Comparison of ENCODE assay signal across 19 mouse cellular contexts in the genomic region with DNA sequence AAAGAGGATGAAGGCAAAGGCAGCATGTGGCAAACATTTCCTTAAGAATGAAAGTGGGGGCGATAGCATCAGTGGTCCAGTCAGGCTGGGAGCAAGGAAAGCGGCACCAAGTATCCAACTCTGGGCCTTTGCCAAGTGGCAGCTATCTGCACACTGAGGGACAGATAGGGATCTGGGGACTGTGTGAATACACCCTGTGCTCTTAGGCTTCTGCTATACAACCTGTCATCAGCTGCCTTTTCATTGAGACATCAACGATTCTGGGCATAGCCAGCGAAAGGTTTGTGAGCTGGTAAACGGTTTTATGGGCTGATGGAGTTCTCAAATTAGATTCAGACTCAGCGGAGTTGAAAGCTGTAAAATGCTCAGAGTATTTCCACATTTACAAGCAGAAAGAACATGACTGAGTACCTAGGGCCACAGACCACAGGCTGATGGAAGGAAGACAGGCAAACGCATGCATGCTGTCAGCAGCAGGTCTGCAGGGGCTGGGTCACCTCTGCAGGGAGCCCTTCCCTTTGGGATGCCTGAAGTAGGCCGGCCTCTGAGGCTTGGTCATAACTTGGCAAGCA.
DNase-seq lines count a peak whose midpoint lies in the region; ATAC-seq and TF ChIP-seq lines count a peak whose summit lies in the region.
"Had no signal": no experiment of that assay in that cellular context is flagged by ENCODE, and none has a peak within 500 bp of the region (broad histone marks: within the 10 kb centered on the region; RNA-seq: fewer than 3 reads in every experiment).

No protein-coding gene starts in this region.

- no peak overlapping the region for H3K9ac ChIP-seq in midbrain, postnatal 0 days (replicated peaks; ENCODE audit: low read length, poor library complexity, severe bottlenecking)
- H3K9ac ChIP-seq in midbrain, embryonic 13.5 days (replicated peaks) = no peak overlapping the region
- no peak overlapping the region for H3K9ac ChIP-seq in neural tube, embryonic 15.5 days (replicated peaks)
- H3K9ac ChIP-seq in intestine, embryonic 16.5 days (ENCODE audit: low read depth, low read length) = no peak overlapping the region
- H3K9ac ChIP-seq: embryonic facial prominence, embryonic 12.5 days; forebrain, embryonic 15.5 days; hindbrain, embryonic 14.5 days had no signal

- no peaks in the 10 kb centered on the region; the same call in 1 of the 2 replicates for H3K4me1 ChIP-seq in midbrain, postnatal 0 days (ENCODE audit: insufficient read depth, low read length)
- H3K4me1 ChIP-seq in midbrain, embryonic 13.5 days (replicated peaks) = no peaks in the 10 kb centered on the region
- H3K4me1 ChIP-seq in neural tube, embryonic 15.5 days = no peaks in the 10 kb centered on the region
- H3K4me1 ChIP-seq in intestine, embryonic 16.5 days (ENCODE audit: control insufficient read depth, insufficient read depth, low read length) = no peaks in the 10 kb centered on the region
- H3K4me1 ChIP-seq: embryonic facial prominence, embryonic 12.5 days; forebrain, embryonic 15.5 days; heart, embryonic 10.5 days; hindbrain, embryonic 10.5 days had no signal

- H3K36me3 ChIP-seq in midbrain, postnatal 0 days (ENCODE audit: insufficient read depth, low read length) = no peaks in the 10 kb centered on the region
- H3K36me3 ChIP-seq in midbrain, embryonic 13.5 days = no peaks in the 10 kb centered on the region
- no peaks in the 10 kb centered on the region for H3K36me3 ChIP-seq in neural tube, embryonic 15.5 days
- H3K36me3 ChIP-seq in intestine, embryonic 16.5 days (ENCODE audit: control insufficient read depth, insufficient read depth, low read length) = no peaks in the 10 kb centered on the region
- H3K36me3 ChIP-seq: embryonic facial prominence, embryonic 12.5 days; forebrain, embryonic 15.5 days; heart, embryonic 10.5 days; hindbrain, embryonic 10.5 days had no signal

- no peak overlapping the region for H3K27ac ChIP-seq in midbrain, postnatal 0 days (ENCODE audit: low read depth, low read length)
- H3K27ac ChIP-seq in midbrain, embryonic 13.5 days = no peak overlapping the region
- 0 out of 2 replicates have a peak overlapping the region, but pooled peaks have one; percentile 45 for H3K27ac ChIP-seq in neural tube, embryonic 15.5 days (replicated peaks)
- H3K27ac ChIP-seq in intestine, embryonic 16.5 days (ENCODE audit: low read length) = no peak overlapping the region
- H3K27ac ChIP-seq: embryonic facial prominence, embryonic 12.5 days; forebrain, embryonic 15.5 days; heart, embryonic 10.5 days; hindbrain, embryonic 10.5 days; hindbrain, embryonic 14.5 days had no signal

- ATAC-seq in midbrain, postnatal 0 days (ENCODE audit: low FRiP score) = no peak
- ATAC-seq in midbrain, embryonic 13.5 days = no peak
- peak; percentile 69 for ATAC-seq in neural tube, embryonic 15.5 days (ENCODE audit: low FRiP score)
- no peak for ATAC-seq in intestine, embryonic 16.5 days
- ATAC-seq: forebrain, embryonic 15.5 days had no signal

- DNase-seq in midbrain, postnatal 0 days (ENCODE audit: low spot score) = peak; percentile 5
- peak; percentile 37 for DNase-seq in NIH3T3 (ENCODE audit: low read depth)
- DNase-seq in forelimb bud, embryonic 11.5 days (ENCODE audit: low read depth, low spot score) = peak; percentile 54
- DNase-seq: adrenal gland, adult 2 months; adrenal gland, postnatal 25 days; cerebellum, adult 2 months; embryo, embryonic 11 days; gastrocnemius, postnatal 10 days; heart, adult 18-20 months; heart, postnatal 14 days had no signal

- H3K4me2 ChIP-seq in midbrain, postnatal 0 days (ENCODE audit: low read depth, low read length, poor library complexity, severe bottlenecking) = no peak overlapping the region
- no peak overlapping the region for H3K4me2 ChIP-seq in midbrain, embryonic 13.5 days (replicated peaks)
- H3K4me2 ChIP-seq in neural tube, embryonic 15.5 days = no peak overlapping the region
- H3K4me2 ChIP-seq in intestine, embryonic 16.5 days (ENCODE audit: low read depth, low read length) = no peak overlapping the region
- H3K4me2 ChIP-seq: embryonic facial prominence, embryonic 12.5 days; forebrain, embryonic 15.5 days; hindbrain, embryonic 14.5 days had no signal

- TF ChIP-seq CTCF in midbrain, postnatal 0 days (IDR thresholded peaks at IDR 0.05) = no peak

- 72% methylated on average over 8 of the region's 8 CpGs for WGBS in midbrain, postnatal 0 days
- 80% methylated on average over 8 of the region's 8 CpGs for WGBS in midbrain, embryonic 13.5 days
- WGBS in neural tube, embryonic 15.5 days = 51% methylated on average over 8 of the region's 8 CpGs
- 80% methylated on average over 8 of the region's 8 CpGs for WGBS in intestine, embryonic 16.5 days

- H3K9me3 ChIP-seq in midbrain, postnatal 0 days (ENCODE audit: low read length) = no peaks in the 10 kb centered on the region
- H3K9me3 ChIP-seq in midbrain, embryonic 13.5 days = no peaks in the 10 kb centered on the region; the same call in 1 of the 2 replicates
- H3K9me3 ChIP-seq in neural tube, embryonic 15.5 days (replicated peaks) = no peaks in the 10 kb centered on the region
- no peaks in the 10 kb centered on the region for H3K9me3 ChIP-seq in intestine, embryonic 16.5 days (ENCODE audit: control insufficient read depth, low read length)
- H3K9me3 ChIP-seq: embryonic facial prominence, embryonic 12.5 days; forebrain, embryonic 15.5 days; heart, embryonic 10.5 days; hindbrain, embryonic 10.5 days had no signal

- H3K4me3 ChIP-seq in midbrain, postnatal 0 days (ENCODE audit: low read depth, low read length) = no peak overlapping the region
- H3K4me3 ChIP-seq in midbrain, embryonic 13.5 days (replicated peaks) = no peak overlapping the region
- H3K4me3 ChIP-seq in neural tube, embryonic 15.5 days (replicated peaks) = no peak overlapping the region
- no peak overlapping the region for H3K4me3 ChIP-seq in intestine, embryonic 16.5 days (ENCODE audit: low read length)
- H3K4me3 ChIP-seq: embryonic facial prominence, embryonic 12.5 days; forebrain, embryonic 15.5 days; heart, embryonic 10.5 days; hindbrain, embryonic 10.5 days had no signal

- H3K27me3 ChIP-seq in midbrain, postnatal 0 days (ENCODE audit: insufficient read depth, low read length) = no peaks in the 10 kb centered on the region
- H3K27me3 ChIP-seq in midbrain, embryonic 13.5 days = no peaks in the 10 kb centered on the region
- H3K27me3 ChIP-seq in neural tube, embryonic 15.5 days (replicated peaks) = no peaks in the 10 kb centered on the region
- no peaks in the 10 kb centered on the region for H3K27me3 ChIP-seq in intestine, embryonic 16.5 days (replicated peaks; ENCODE audit: control insufficient read depth, insufficient read depth, low read length)
- H3K27me3 ChIP-seq: CH12.LX; embryonic facial prominence, embryonic 12.5 days; forebrain, embryonic 15.5 days had no signal
